Mouse (Mus musculus) erythroblast, embryonic 14.5 days (primary cell): ENCODE results near the gene Prdx6.

Experiments used
- GATA1 ChIP-seq: IDR thresholded peaks from 2 replicates; pipeline ENCODE4 v1.6.1; 2012; ENCODE audit warnings: low read length, inconsistent platforms, mixed read lengths
- TAL1 ChIP-seq: IDR thresholded peaks from 3 replicates; pipeline ENCODE4 v1.6.1; 2012; ENCODE audit warnings: low read length, inconsistent platforms, mixed read lengths

- TF ChIP-seq GATA1 (no peak), TAL1 (no peak)
Observed at GRCm38 (mm10) chr1:161199856-161200255, 51.2 kb downstream of the Prdx6 start.
